Mouse (Mus musculus) heart, postnatal 0 days (tissue): Measurements from ENCODE around the gene Efemp1.
A peak's percentile ranks its signal among the peaks of the same experiment; 100 is the strongest.

ENCODE experiments used
- CTCF ChIP-seq: IDR thresholded peaks from 2 replicates; pipeline ENCODE4 v1.5.1; 2016; ENCODE audit warnings: antibody characterized with exemption, control low read depth, low read depth
- EP300 ChIP-seq: IDR thresholded peaks from 2 replicates; pipeline ENCODE4 v1.6.1; 2016; ENCODE audit warnings: antibody characterized with exemption, low read depth

- TF ChIP-seq EP300 = no peak
- TF ChIP-seq CTCF = peak; percentile 64
Observed at GRCm38 (mm10) chr11:28811874-28812273, 41.1 kb upstream of the Efemp1 start.
